Mouse (Mus musculus) liver (tissue): ENCODE data around the gene Otop3.
"Not testable (repeated sequence)": the region's sequence is repeated elsewhere in the genome, so short reads cannot be mapped to it uniquely, and the experiment has no call there.

ENCODE experiments used
- DNase-seq: peaks from one replicate; pipeline ENCODE4 v3.0.0-alpha.2; 2020; ENCODE audit warnings: mixed read lengths

The Otop3 gene

GRCm38 (mm10) chr11:115367395-115367944, 32.9 kb downstream of the Otop3 start, which contains the start of gene Hid1:
Gene Hid1, minus strand, starts transcription at chr11:115367756.
- peak; percentile 80 for DNase-seq

GRCm38 (mm10) chr11:115370368-115370767, 35.8 kb downstream of the Otop3 start:
- no peak for DNase-seq

- no peak for DNase-seq
Observed at GRCm38 (mm10) chr11:115371354-115371753, 36.8 kb downstream of the Otop3 start.

- DNase-seq = no peak
Observed at GRCm38 (mm10) chr11:115372015-115372414, 37.5 kb downstream of the Otop3 start.

- no peak for DNase-seq
Observed at GRCm38 (mm10) chr11:115372737-115373136, 38.2 kb downstream of the Otop3 start.

- no peak for DNase-seq
Observed at GRCm38 (mm10) chr11:115373805-115374694, 39.5 kb downstream of the Otop3 start.

GRCm38 (mm10) chr11:115374695-115375425, 40.3 kb downstream of the Otop3 start:
- no peak for DNase-seq

- no peak for DNase-seq
Observed at GRCm38 (mm10) chr11:115376722-115377121, 42.2 kb downstream of the Otop3 start.

- no peak for DNase-seq
Observed at GRCm38 (mm10) chr11:115377254-115377653, 42.7 kb downstream of the Otop3 start.

- no peak for DNase-seq
Observed at GRCm38 (mm10) chr11:115377854-115378253, 43.3 kb downstream of the Otop3 start.

- no peak for DNase-seq
Observed at GRCm38 (mm10) chr11:115381276-115381675, 46.7 kb downstream of the Otop3 start.

GRCm38 (mm10) chr11:115381743-115382539, 47.4 kb downstream of the Otop3 start, which contains the start of gene Cdr2l:
Gene Cdr2l, plus strand, starts transcription at chr11:115381916.
- peak; percentile 76 for DNase-seq

GRCm38 (mm10) chr11:115382891-115383290, 48.4 kb downstream of the Otop3 start:
- no peak for DNase-seq

GRCm38 (mm10) chr11:115383701-115384474, 49.4 kb downstream of the Otop3 start:
- peak; percentile 38 for DNase-seq

- no peak for DNase-seq
Observed at GRCm38 (mm10) chr11:115384587-115384986, 50.1 kb downstream of the Otop3 start.

GRCm38 (mm10) chr11:115386859-115387258, 52.3 kb downstream of the Otop3 start:
- not testable (repeated sequence) for DNase-seq

- no peak for DNase-seq
Observed at GRCm38 (mm10) chr11:115391358-115391757, 56.8 kb downstream of the Otop3 start.

- peak; percentile 19 for DNase-seq
Observed at GRCm38 (mm10) chr11:115393721-115394325, 59.3 kb downstream of the Otop3 start.
